Mouse (Mus musculus): Measurements from ENCODE around the gene Tmem170. TPM values are rescaled to one million over a fixed set of nuclear protein-coding genes. Genes with fewer than 3 reads are reported as not detected.
"Not testable (repeated sequence)": the region's sequence is repeated elsewhere in the genome, so short reads cannot be mapped to it uniquely, and the experiment has no call there.

Gene Tmem170
- total RNA-seq, 2 experiments from 2014 or later: 2.1 to 2.7 TPM

- no peak for TF ChIP-seq CTCF (IDR thresholded peaks at IDR 0.05)
- H3K4me3 ChIP-seq: no peak overlapping the region
- no peak overlapping the region for H3K27ac ChIP-seq
- intact Hi-C loops (cut with DNase I): no loop called here
- DNase-seq: no peak
Observed at GRCm38 (mm10) chr8:111865857-111866256, 10.7 kb downstream of the Tmem170 start.

DNA sequence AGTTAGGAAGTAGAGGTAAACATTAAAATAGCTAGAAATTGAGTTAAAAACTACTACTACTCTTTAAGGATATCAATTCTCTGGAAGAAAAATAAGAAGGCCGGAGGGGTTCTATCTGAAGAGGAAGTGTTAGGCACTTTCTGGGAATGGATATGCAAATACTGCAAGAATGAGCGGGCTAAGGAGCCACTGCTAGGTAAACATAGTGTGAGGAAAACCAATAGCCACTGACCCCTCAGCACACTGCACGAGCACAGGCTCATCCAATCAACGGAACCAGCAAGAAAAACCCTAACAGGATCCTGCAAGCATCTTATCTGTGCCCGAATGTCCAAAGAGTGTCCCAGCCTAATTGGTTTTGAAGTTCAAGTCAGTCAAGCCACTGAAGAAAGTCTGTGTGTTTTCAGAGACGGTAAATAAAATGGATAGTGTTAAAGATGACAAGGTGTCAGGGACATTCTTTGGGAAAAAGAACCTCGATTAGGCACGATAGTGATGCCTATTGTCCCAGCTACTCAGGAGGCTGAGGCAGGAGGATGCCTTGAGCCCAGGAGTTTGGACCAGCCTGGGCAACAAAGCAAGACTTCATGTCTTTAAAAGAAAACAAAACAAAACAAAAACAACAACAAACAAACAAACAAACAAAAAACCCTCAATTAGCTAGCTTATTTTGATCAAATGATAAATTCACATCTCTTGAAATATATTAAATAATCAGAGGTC is 11.3 kb downstream of the Tmem170 start:
- DNase-seq: no peak
- no peak overlapping the region for H3K4me3 ChIP-seq
- intact Hi-C loops (cut with DNase I): no loop called here
- no peak for TF ChIP-seq CTCF (IDR thresholded peaks at IDR 0.05)
- H3K27ac ChIP-seq: no peak overlapping the region

GRCm38 (mm10) chr8:111864648-111865047 is 11.9 kb downstream of the Tmem170 start:
- H3K27ac ChIP-seq: no peak overlapping the region
- H3K4me3 ChIP-seq: no peak overlapping the region
- intact Hi-C loops (cut with DNase I): no loop called here
- TF ChIP-seq CTCF (IDR thresholded peaks at IDR 0.05): no peak
- no peak for DNase-seq

DNA sequence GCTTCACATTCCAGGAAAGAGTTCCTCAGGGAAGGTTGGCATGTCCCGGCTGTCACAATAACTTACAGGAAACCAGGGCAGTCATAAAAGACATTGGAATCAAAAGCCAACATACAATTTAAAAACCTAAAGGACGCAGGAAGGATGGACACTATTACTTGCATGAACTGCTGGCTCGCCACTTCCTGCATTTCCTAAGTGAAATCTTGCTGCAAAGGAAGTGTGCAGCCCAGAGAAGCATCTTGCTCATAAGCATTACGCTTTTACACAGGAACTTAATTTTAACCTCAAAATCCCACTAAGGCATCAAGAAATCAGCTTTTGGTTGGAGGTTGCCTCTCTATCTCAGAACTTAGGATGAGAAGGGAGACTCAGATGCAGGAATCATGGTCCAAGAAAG is 13.3 kb downstream of the Tmem170 start:
- DNase-seq: no peak
- intact Hi-C loops (cut with DNase I): no loop called here
- TF ChIP-seq CTCF (IDR thresholded peaks at IDR 0.05): no peak
- Histone ChIP-seq H3K4me3 (no peak overlapping the region), H3K27ac (no peak overlapping the region)

DNA sequence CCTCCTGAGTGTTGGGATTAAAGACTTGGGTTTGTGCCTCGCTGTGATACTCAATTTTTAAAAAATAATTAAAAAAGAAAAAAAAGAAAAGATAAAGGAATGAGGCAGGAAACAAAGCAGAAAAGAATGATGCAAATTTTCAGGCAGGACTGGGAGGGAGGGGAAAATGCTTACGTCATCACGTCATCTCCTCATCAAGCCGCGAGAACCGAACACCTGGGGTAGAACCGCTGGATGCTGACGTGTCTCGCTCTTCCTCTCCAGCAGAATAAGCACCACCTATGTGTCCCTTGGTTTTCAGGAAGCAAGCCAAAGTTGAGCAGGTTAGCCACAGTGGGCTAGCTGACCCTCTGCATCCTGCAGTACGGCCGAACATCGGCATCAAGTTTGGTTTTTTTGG is 20.6 kb downstream of the Tmem170 start:
- H3K27ac ChIP-seq: no peak overlapping the region
- DNase-seq: no peak
- intact Hi-C loops (cut with DNase I): no loop called here
- H3K4me3 ChIP-seq: no peak overlapping the region
- no peak for TF ChIP-seq CTCF (IDR thresholded peaks at IDR 0.05)

GRCm38 (mm10) chr8:111853861-111854501 is 22.6 kb downstream of the Tmem170 start, which contains the start of gene Cfdp1:
Gene Cfdp1 (minus strand): TSS chr8:111854291.
- DNase-seq: peak; percentile 97
- peak within 1 kb of the TSS; percentile 94 for H3K4me3 ChIP-seq
- TF ChIP-seq CTCF (IDR thresholded peaks at IDR 0.05): no peak
- intact Hi-C loops (cut with DNase I): loop anchor here (1.0 kb wide), 1 partner anchor 22 kb away; the partner anchor contains the start of gene Tmem170
- peak within 1 kb of the TSS; percentile 90 for H3K27ac ChIP-seq

DNA sequence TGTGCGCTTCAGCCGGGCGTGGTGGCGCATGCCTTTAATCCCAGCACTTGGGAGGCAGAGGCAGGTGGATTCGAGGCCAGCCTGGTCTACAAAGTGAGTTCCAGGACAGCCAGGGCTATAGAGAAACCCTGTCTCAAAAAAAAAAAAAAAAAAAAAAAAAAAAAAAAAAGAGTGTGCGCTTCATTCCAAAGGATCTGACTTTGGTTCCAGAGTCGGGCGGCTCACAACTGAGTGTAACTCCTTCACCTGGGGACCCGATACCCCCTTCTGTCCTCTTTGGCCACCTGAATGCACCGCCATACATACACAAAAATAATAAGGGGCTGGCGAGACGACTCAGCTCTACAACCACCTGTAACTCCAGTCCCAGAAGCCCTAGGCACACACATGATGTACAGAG is 23.3 kb downstream of the Tmem170 start:
- H3K4me3 ChIP-seq: peak overlapping the region; percentile 94
- intact Hi-C loops (cut with DNase I); DNase-seq: not testable (repeated sequence)
- H3K27ac ChIP-seq: peak overlapping the region; percentile 90; the same call in 1 of the 2 replicates

DNA sequence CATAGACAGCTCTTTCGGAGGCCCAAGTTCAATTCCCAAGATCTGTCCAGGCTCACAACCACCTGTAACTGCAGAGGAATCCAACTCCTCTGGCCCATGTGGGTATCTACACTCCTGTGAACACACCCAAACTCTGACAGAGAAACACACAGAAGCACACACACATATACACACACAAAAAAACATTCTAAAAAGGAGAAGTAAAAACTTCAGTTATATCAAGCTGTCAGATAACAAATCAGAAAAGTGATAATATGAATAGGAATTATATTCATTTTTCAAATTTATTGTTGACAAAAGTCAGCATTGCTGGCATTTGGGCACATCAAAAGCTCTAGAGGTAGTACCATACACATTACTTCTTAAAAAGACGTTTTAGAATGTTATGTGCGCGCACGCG is 29.8 kb downstream of the Tmem170 start:
- intact Hi-C loops (cut with DNase I): no loop called here
- no peak for TF ChIP-seq CTCF (IDR thresholded peaks at IDR 0.05)
- Histone ChIP-seq H3K4me3 (no peak overlapping the region), H3K27ac (no peak overlapping the region)
- DNase-seq: no peak

GRCm38 (mm10) chr8:111835540-111835939 is 41.0 kb downstream of the Tmem170 start:
- Histone ChIP-seq H3K4me3 (no peak overlapping the region), H3K27ac (peak overlapping the region; percentile 63)
- intact Hi-C loops (cut with DNase I): loop anchor here (1.0 kb wide), 1 partner anchor 156 kb away; no protein-coding TSS in a partner anchor
- peak; percentile 67 for TF ChIP-seq CTCF (IDR thresholded peaks at IDR 0.05)
- no peak for DNase-seq

- TF ChIP-seq CTCF (IDR thresholded peaks at IDR 0.05): peak; percentile 22; the same call in 1 of the 2 replicates
- H3K27ac ChIP-seq: peak overlapping the region; percentile 63
- intact Hi-C loops (cut with DNase I): no loop called here
- H3K4me3 ChIP-seq: no peak overlapping the region
- DNase-seq: peak; percentile 38
Observed at GRCm38 (mm10) chr8:111834011-111834410, 42.5 kb downstream of the Tmem170 start.

- peak overlapping the region; percentile 63 for H3K27ac ChIP-seq
- TF ChIP-seq CTCF (IDR thresholded peaks at IDR 0.05): no peak
- no peak overlapping the region for H3K4me3 ChIP-seq
- intact Hi-C loops (cut with DNase I): no loop called here
- DNase-seq: no peak
Observed at GRCm38 (mm10) chr8:111832983-111833382, 43.6 kb downstream of the Tmem170 start.

DNA sequence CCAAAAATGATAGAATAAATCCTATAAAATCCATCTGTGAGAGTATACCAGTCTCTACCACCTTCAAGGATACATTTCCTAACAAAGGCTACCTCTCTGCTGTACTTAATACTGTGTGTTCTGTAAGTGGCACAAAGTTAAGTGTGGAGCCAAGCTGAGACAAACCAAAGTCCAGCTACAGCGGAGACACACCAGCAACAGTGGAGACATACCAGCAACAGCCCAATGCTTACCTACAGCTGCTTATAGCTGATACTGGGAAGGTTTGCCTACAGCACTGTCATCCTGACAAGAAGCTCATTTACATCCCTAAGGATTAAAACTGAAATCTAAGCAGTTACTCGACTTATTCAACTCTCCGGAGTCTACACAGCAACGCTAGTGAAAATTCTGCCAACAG is 44.6 kb downstream of the Tmem170 start:
- Histone ChIP-seq H3K27ac (peak overlapping the region; percentile 63; the same call in 1 of the 2 replicates), H3K4me3 (no peak overlapping the region)
- intact Hi-C loops (cut with DNase I): no loop called here
- no peak for TF ChIP-seq CTCF (IDR thresholded peaks at IDR 0.05)
- no peak for DNase-seq

DNA sequence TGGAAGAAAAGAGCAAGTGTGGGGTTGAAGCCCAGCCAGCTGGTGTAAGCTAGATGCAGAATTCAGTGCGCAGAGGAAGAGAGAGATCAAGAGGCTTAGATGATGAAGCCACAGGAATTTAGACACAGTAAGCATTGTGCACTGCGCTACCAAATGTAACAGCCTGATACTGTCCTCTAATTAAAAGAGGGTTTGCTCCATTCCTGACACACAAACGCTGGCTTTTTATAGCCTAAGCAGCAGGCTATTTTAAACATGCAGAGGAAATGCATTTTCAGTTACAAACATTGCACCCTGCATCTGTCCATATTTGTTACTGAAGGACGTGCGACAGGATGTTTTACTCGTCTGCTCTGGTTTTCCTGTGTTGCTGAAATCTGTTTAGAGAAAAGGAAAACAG is 48.0 kb downstream of the Tmem170 start:
- intact Hi-C loops (cut with DNase I): no loop called here
- no peak for TF ChIP-seq CTCF (IDR thresholded peaks at IDR 0.05)
- DNase-seq: no peak
- Histone ChIP-seq H3K27ac (peak overlapping the region; percentile 78), H3K4me3 (peak overlapping the region; percentile 5; the same call in 1 of the 2 replicates)
